Mouse (Mus musculus): ENCODE data around the gene Madd.

The Madd gene

GRCm38 (mm10) chr2:91090208-91090607 is 93.4 kb downstream of the Madd start:
- no peak for DNase-seq

- DNase-seq, result no peak
These were observed 94.7 kb downstream of the Madd start for GRCm38 (mm10) chr2:91088987-91089386.

GRCm38 (mm10) chr2:91087453-91087852 is 96.2 kb downstream of the Madd start:
- DNase-seq, result no peak
